Mouse (Mus musculus) left cerebral cortex, adult 9 months (tissue): ENCODE data around the gene Ntsr1.
A peak's percentile ranks its signal among the peaks of the same experiment; 100 is the strongest.

ENCODE experiments used
- DNase-seq, 2 experiments: peaks; one replicate each; pipeline ENCODE4 v3.0.0; 2022; ENCODE audit warnings: low spot score in 2 of 2

Gene Ntsr1

DNA sequence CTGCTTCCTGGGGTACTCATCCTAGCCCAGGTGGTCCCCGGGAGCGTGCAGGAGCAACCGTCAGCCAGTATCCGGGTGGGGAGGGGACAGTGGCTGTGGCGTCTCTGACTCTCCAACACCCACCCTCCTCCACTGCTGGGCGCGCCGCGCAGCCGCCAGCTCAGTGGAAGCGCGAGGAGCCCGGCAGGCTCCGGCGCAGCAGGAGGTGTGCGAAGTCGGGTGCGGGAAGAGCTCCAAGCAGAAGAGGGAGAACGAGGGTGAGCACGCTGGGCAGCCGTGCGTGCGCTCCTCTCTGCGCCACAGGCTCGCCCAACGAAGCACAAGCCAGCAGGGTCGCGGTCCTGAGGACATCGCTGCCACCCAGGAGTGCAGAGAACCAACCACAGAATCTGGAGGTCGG, at the start of gene Ntsr1:
Gene Ntsr1 (plus strand): TSS at position 236 of the 400 bp plus-strand sequence.
- peak in 1 of 2 experiments; percentile 64 for DNase-seq

DNA sequence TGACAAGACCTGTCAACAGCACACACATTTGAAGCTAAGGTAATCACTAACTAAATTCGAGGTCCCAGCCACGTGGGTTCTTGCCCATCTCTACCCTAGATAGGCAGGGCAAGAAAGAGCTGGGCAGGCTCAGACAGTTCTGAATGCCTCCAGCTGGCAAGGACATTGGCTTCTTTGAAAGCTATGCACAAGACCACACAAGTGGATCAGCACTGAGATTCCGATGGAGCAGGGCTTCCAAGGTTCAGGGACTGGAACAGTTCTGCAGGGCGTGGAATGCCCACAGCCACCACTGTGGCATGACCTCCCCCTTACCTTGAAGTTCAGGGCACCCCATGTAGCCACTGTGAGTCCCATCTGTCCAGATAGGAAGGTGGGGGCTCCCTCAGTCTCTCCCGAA, 49.2 kb upstream of the Ntsr1 start:
- DNase-seq, result no peak

DNA sequence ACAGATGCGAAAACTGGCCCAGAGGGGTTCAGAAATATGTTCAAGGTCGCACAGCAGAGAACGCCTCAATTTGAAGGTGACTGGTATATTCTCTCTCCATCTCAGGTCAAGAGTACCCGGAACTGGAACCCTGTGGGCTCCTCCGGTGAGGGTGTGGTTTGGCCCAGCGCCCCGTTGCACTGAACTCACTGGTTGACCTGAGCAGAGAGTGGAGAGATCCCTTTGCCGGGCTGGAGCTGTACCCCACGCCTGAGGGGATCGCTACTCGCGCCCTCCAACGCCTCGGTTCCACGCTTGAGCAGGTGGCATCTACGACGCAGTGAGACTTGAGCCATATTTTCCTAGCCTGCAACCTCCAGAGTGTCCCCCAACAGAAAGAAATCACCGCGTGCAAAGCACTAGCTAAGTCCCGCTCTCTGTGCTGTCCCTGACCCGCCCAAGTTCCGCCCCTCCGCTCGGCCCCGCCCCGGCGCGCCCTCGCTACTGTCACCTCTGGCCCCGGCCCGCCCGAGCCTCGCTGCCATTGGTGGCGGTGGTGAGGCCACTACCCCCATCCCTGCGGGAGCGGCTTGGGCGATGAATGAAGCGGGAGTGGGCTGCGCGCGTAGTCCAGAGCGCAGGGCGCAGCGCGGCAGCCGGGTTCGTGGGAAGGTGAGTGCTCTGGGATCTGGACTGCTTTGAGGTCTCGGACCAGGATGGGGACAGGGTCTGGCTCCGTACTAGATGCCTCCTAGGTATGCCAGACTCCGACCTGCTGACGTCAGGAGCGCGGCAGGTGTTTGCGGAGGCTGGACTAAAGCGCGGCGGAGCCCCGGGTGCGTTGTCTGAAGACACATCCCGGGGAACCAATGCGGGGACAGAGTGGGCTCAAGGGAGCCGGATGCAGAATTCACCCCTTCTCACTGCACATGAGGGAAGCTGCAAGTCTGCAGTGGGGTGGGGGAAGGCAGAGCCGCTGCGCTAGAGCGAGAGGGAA, 43.8 kb upstream of the Ntsr1 start, which contains the start of gene Slco4a1:
Gene Slco4a1 (plus strand): TSS at position 523 of the 976 bp plus-strand sequence.
- DNase-seq, result peak in 1 of 2 experiments; percentile 69

DNA sequence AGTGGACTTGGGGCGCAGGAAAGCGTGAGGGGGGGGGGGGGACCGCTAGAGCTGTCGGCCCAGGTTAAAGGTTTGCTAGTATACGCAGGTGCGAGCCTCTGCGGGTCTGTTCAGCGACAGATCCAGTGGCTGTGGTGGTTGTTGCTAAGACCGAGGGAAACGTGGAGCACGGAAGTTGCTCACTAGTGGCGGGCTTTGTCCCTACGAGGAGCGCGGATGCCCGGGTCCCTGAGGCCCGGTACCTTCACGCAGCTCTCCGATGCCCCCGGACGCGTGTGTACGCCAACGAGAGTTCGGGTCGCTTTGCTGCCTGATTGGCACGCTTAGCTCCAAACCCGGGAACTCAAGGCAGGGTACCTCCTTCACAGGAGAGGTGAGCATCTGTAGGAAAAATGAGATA, 43.1 kb upstream of the Ntsr1 start:
- no peak for DNase-seq

DNA sequence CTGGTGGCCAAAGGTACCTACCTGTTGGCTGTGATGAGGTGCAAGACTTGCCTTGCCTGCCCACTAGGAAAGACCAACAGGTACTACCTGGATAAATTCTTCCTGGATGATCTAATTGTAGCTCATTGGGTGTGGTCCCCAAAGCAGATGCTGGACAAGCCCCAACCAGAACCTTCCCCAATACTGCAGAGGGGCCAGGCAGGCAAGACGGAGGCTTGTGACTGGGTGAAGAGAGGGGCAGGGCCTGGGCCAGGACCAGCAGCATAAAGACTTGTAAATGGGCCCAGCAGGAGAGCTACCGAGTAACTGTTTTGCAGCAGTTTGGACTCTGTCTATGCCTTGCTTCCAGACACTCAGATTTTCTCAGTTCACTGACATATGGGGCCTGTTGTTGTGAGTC, 42.1 kb upstream of the Ntsr1 start:
- DNase-seq, result no peak

DNA sequence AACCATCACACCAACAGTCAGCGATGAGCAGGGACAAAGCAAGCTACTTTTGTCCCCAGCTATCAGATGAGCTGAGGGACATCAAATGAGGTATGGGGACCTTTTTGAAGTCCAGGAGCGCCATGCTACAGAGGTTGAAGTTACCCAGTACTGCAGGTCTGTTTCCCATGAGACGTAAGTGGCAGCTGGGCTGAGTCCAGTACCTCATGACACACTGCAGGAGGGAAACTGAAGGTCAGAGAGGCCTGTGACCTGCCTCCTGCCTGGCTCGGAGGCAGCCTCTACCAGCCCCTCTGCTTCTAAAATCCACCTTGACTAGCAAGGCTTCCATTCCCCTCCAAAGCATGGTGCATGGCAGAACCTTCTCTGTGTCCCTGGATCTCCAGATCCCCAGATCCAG, 40.3 kb upstream of the Ntsr1 start:
- no peak for DNase-seq

DNA sequence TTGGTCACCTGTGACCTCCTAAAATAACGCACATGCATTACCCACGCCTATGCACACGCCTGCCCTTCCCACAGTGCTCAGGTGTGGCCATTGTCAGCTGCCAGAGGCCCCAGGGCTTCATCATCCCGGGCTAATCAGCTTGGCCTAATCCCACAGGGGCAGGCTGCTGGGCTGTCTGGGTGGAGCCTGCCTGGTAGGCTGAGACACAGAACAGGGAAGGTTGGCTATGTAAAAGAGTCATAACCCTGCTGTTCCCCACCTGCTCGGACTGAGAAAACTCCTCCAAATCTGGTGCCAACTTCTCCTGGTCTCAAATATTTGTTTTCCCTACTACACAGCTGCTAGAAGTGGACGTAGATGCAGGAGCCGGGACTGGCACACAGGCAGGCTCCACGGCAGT, 39.0 kb upstream of the Ntsr1 start:
- no peak for DNase-seq

DNA sequence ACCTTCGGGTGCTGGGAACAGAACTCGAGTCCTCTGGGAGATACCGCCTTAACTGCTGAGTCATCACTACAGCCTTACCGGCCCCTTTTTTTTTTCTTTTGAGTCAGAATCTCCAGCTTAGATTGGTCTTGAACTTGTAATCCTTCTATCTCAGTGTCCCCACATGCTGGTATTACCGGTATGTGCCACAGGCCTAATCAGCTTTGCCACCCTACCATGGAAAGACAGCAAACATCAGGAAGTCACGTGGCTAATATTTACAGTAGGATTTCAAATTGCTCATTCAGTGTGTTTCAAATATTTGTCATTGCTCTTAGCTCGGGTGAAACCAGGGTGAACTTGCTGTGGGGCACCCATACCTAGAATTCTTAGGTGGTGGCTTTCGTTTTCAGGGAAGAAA, 37.2 kb upstream of the Ntsr1 start:
- no peak for DNase-seq

DNA sequence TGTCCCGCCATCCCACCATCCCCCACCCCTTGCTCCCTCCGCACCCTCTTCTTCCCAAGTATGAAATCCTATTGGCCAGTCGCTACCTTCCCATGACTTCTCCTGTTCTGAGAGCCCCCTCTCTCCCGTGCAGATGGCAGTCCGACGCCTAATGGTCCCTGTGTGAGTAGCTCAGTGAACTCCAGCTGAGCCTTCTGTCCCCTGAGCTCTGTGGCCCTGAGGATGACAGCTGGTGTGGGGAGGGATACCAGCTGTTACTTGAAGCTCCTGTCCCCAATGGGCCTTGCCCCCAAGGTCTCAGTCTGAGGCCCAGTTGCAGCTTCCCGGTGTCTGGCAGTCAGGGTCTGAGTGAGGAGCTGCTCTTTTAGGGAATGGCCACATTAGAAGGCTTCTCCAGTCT, 33.3 kb upstream of the Ntsr1 start:
- DNase-seq, result no peak

DNA sequence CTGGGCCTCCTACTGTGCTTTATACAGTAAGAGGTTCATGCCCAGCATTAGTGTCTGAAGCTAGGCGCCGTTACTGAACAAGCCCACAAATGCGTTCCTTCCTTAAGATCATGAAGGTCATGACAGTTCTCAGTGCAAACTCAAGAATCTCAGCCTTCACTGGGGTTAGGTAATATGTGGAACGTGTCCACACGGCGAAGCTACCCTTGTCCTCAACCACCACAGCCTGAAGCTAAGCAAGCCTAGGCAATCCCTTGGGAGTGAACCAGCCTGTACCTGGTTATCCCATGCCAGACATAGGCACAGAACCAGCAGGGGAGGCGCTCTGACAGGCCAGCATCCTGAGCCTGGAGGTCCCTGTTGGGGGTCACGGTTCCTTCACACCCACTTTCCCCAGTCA, 30.9 kb upstream of the Ntsr1 start:
- no peak for DNase-seq

DNA sequence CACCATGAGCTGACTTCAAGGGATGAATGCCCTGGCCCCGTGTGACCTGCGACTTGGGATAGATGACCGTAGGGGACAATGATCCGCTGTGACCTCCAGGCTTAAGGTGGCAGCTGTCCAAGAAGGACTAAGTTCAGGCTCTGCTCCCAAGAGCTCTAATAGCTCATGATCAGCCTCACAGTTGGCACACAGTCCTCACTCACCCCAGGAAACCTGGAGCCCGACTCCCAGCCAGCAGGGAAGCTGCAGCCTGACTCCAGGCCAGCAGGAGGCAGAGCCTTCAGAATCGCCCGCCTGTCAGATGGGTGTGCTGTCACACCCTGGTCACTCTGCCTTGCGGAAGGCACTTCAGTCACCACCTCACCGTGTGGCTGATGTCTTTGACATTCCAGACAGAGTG, 30.0 kb upstream of the Ntsr1 start:
- no peak for DNase-seq

DNA sequence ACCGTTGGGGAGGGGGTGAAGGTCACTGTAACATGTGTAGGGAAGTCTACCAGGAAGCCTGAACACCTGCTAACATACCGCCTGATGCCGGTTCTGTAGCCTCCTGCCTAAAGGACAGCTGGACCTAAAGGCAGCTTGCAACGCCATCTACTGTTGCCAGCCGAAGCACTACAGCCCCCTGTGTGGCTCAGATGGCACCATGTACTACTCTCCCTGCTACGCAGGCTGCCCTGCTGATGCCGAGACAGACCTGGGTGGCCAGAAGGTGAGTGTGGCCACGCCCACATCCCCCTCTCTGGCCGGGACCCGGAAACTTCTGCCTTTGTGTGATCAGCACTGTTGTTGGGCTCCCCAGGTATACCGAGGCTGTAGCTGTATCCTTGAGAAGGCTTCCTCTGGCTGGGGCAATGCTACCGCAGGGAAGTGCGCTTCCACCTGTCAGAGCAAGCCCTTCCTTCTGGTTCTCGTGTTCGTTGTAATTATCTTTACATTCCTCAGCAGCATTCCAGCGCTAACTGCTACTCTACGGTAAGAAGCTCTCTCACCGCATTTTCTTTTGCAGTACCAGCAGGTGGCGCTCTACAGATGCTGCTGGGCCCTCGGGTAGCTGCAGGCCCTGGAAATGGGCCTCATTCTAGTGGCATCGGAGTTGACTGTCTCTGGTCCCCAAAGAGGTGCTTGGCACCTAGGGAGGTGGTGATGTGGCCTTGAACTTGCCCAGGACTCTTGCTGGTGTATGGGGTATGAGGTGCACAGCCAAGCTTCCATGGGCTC, 27.3 kb upstream of the Ntsr1 start:
- DNase-seq, result no peak

DNA sequence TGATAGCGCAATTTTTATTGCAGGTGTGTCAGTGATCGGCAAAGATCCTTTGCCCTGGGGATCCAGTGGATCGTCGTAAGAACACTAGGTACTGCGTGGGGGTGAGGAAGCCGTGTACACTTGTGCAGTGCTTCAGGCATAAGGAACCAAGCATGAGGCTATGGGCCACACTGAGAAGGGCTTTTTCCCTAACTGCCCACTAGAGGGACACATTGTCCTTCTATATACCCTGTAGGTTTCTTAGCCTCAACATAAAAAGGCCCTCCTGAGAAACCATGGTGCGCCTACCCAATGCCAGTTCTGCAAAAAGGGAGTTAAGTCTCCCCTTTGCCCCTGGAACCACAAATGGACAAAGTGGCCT, 26.7 kb upstream of the Ntsr1 start:
- DNase-seq, result peak; percentile 48 to 83

DNA sequence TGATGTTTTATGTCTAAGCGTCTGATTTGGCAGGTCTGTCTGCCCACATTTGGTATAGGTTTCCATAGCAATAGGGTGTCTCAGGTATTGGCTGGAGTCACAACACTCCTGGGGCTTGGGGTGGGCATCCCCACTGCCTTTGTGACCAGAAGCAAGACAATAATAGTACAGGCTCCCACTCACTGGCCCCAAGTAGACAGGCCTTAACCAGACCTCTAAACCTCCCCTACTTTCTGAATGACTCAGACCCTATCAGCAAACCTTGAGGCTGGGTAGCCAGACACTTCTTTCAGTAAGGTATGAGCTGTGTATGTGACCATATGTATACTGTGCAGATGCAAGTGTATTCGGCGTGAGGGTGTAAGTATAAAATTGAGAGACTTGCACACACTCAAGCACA, 24.9 kb upstream of the Ntsr1 start:
- DNase-seq, result no peak

DNA sequence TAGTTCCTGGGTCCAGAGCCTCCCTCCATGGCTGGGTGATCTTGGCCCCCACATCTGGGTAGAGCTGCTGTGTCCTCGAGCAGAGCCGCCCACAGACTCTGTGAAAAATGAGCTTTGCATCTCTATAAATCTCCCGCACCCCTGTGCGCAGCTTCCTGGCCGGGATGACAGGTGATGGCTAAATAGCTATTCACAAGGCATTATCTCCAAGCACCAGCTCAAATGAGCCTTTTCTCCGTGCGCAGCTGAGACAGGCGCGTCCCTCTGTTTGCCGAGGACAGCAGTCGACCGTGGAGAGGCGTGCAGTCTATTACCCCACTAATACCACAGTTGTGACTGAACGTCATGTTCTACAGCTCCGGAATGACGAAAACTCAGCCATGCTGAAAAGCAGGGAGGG, 17.5 kb upstream of the Ntsr1 start:
- peak in 1 of 2 experiments; percentile 30 for DNase-seq

DNA sequence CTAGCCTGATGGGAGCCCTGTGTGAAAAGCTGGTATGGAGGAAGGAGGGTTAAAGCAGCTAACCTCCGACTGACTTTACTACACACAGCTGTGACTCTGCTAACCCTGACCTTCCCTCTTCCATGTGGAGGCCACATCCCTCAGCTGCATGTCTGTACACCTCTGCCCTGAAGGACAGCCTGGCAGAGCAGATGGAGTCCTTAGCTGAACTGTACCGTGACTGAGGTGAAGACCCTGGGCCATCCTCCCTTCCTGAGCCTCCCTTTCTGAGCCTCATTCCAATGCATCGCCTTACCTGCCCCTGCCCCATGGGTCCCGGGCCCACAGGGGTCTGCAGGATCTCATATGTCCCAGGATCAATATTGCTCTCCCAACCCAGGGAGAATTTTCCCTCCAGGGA, 14.9 kb upstream of the Ntsr1 start:
- no peak for DNase-seq

DNA sequence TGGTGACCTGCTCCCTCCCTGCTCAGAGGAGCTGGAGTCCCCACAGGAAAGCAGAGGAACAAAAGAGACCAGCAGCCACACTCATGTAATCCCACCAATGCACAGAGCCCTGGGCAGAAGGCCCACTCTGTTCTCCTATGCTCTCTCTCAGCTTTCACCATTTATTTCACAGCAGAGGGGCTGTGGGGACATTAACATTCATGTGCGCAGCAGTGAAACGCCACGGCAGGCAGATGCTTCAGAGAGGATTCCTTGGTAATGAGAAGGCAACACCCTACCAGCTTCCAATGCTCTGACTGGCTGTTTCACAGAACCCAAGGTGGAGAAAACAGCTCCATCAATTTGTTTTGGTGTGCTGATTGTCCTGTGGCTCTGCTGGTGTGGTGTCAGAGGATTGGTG, 14.5 kb upstream of the Ntsr1 start:
- no peak for DNase-seq

DNA sequence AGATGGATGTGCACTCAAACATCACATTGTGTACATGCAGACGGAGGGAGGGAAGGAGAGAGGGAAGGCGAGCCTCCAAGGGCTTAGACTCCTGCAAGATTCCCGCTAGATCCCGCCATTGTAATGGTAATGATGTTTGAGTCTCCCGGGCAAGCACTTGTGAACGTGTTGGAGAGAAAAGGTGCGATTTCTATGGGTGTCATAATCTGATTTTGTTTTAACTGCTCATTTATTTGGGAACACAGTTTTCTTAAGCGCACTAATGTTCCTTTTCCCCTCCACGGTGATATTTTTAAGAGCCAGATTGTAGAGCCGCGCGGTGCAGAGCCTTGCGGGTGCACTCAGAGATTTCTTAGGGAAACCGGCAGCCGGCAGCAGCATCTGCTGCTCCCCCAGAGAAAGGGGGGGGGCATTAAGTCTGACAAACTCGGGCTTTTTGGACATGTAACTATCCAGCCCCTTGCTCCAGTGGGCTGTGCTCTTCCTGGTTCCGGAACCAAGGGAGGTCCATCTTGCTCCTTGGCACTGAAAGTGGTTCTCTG, 11.5 kb upstream of the Ntsr1 start:
- peak in 1 of 2 experiments; percentile 38 for DNase-seq

DNA sequence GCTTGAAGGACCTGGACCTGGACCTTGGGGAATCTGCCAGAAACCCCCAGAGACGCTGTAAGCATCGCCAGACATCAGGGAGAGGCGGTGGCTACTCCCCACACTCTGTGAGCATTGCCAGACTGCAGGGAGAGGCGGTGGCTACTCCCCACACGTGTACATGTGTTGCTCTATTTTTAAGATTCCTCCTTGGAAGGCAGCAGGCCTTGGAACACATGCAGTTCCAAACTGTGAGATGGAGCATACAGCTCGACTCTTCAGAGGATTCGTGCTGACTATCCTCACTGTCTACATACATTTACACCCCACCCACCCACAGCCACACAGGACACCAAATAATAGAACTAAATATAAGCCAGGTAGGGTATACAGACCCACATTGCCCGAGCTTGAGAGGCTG, 3.9 kb upstream of the Ntsr1 start:
- DNase-seq, result peak; percentile 63 to 74

DNA sequence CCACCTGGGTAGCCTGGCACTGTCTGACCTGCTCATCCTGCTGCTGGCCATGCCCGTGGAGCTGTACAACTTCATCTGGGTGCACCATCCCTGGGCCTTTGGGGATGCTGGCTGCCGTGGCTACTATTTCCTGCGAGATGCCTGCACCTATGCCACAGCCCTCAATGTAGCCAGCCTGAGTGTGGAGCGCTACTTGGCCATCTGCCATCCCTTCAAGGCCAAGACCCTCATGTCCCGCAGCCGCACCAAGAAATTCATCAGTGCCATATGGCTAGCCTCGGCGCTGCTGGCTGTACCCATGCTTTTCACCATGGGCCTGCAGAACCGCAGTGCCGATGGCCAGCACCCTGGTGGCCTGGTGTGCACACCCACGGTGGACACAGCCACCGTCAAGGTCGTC, 950 bp downstream of the Ntsr1 start:
- peak in 1 of 2 experiments; percentile 7 for DNase-seq

DNA sequence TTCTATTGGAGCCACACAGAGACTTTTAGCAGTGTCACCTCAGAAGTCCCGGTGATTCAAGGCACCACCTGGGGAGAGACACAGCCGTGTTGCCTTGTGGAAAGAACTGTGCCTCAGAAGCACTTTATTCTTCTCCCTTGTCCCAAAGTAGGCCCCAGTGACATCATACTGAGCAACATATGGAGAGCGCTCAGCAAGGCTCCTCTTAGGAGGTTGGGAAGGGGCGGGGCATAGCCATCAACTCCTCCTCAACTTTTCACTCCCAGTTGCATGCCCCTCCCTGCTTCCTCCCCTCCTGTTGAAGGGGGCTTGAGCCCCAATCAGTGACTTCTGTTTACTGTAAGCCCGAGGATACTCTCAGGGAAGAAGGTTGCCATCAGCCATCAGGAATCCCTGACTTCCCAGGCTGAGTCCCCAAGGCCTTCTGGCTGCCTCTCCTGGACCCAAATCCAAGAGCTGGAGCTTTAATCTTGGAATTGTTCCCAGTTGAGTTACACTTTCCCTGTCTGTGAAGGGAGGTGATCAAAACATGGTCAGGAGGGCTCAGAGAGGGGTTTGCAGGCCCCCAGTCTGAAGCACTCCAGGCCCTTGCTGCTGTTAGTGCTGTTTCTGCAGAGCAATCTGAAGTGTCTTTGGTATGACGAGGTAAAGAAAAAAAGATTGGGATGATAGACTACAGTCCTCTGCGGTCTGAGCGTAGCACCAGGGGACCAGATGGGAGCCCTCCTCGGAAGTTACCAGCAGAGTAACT, 1.6 kb downstream of the Ntsr1 start:
- peak in 1 of 2 experiments; percentile 25 for DNase-seq

DNA sequence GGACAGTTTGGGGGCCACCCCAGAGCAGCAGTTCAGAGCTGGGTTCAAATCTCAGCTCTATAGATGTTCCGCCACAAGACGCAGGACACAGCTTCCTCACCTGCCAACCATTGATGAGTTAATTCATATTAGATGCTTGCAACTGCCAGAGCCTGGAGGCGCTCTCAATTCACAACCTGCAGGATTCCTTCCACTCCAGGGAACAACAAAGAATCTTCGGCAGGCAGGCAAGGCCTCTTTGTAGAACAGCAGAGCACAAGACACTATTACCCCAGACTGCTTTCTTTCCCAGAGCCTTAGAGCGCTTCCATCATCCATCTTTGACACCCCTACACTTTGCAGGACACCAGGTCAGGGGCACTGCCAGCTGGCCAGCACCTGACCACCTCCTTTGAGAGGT, 6.5 kb downstream of the Ntsr1 start:
- DNase-seq, result no peak
